Mouse (Mus musculus) kidney, postnatal 14 days (tissue): ENCODE measurements around the gene C87977.
"Not testable (repeated sequence)": the region's sequence is repeated elsewhere in the genome, so short reads cannot be mapped to it uniquely, and the experiment has no call there.

Source experiments
- DNase-seq: peaks from one replicate; pipeline ENCODE4 v3.0.0; 2022; ENCODE audit warnings: mixed read lengths

Gene C87977

DNA sequence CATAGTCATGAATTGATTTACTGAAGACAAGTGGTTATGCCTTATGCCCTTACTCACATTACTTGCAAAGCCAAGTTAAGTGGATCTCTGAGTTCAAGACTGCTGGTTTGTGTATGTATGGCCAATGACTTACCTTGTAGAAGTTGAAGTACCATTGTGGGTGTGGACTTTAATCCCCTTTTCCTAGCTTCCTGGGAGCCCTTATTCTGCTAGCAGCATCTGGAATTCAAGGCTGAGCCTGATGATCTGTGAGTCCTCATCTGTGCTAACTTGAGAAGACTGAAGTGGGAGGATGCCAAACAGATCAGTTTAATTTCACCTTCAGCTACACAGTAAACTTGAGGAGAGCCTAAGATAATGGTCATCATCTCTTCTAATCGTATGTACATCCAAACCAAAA, at the start of gene C87977:
Gene C87977 (minus strand): TSS at position 101 of the 400 bp plus-strand sequence.
- DNase-seq: not testable (repeated sequence)

DNA sequence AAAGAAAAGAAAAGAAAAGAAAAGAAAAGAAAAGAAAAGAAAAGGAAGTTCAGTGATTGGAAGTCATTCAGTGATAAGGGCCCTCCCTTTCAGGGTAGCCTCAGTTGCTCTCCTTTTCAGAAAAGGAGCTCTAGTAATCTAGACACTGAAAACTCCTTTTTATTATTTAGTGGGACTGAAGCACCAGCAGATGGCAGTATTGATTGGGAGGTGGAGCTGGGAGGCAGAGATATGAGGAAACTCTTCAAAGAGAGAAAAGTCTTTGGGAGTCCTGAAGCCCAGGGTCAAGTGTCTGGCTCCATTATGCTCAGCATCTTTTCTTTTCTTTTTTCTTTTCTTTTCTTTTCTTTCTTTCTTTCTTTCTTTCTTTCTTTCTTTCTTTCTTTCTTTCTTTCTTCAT, 41.6 kb upstream of the C87977 start:
- not testable (repeated sequence) for DNase-seq

DNA sequence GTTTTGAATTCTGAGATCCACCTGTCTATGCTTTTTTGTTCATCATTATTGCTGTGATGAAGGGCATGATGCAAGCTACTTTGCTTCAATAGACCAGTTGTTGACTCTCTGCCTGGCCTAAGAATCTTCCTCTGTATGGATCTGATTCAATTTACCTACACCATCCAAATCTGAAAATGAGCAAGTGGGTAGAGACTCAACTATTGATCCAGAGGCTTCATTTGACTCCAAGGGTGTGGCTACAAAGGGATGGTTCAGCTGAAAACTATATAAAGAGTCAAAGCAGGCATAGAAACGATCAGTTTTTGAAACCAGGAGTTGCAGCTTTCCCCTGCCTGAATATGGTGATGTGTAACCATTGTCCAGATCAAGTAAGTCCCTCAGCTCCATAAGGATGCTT, 22.7 kb downstream of the C87977 start, which contains the start of gene Oog2:
Gene Oog2 (plus strand): TSS at position 301 of the 400 bp plus-strand sequence.
- DNase-seq: no peak

DNA sequence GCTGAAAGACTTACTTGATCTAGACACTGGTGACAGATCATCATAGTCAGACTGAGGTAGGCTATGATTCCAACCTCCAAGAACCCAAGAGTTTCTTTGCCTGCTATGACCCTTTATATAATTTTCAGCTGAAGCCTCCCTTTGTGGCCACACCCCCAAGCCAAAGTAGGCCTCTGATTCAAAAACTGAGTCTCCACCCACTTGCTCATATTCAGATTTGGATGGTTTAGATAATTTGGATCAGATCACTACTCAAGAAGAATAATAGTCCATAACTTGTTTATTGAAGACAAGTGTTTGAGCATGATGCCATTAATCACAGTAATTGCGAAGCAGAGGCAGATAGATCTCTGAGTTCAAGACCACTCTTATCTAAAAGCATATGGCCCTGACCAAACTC, 50.6 kb downstream of the C87977 start, which contains the start of gene Oog3:
Gene Oog3 (minus strand): TSS at position 101 of the 400 bp plus-strand sequence.
- DNase-seq: no peak
